Mouse (Mus musculus) midbrain, embryonic 15.5 days (tissue): ENCODE measurements at regions not wholly inside any gene's neighbourhood (a gene's known extent, or its start where the extent isn't known, plus 50 kb on each side); places are given as distances from the start of the nearest gene placed in this dataset.
A peak's percentile ranks its signal among the peaks of the same experiment; 100 is the strongest.
"Not testable (repeated sequence)": the region's sequence is repeated elsewhere in the genome, so short reads cannot be mapped to it uniquely, and the experiment has no call there.

Source experiments
- ATAC-seq: fragments of 200-750 bp; cut with Nextera tagmentation; replicated peaks from 2 replicates; pipeline ENCODE4 v1.8.0; 2017; ENCODE audit warnings: moderate TSS enrichment
- H3K27ac ChIP-seq: fragments of 300-500 bp; sonication (generic); 2 replicates; pipeline ENCODE4 v1.5.1; 2015; ENCODE audit warnings: mild to moderate bottlenecking, inconsistent platforms
- H3K27me3 ChIP-seq: fragments of 300-500 bp; sonication (generic); replicated peaks from 2 replicates; pipeline ENCODE4 v1.6.1; 2015; ENCODE audit warnings: inconsistent platforms
- H3K36me3 ChIP-seq: fragments of 300-500 bp; sonication (generic); replicated peaks from 2 replicates; pipeline ENCODE4 v1.6.1; 2015; ENCODE audit warnings: inconsistent platforms
- H3K4me1 ChIP-seq: fragments of 300-500 bp; sonication (generic); 2 replicates; pipeline ENCODE4 v1.6.1; 2015; ENCODE audit warnings: inconsistent platforms
- H3K4me2 ChIP-seq: fragments of 300-500 bp; sonication (generic); 2 replicates; pipeline ENCODE4 v1.6.1; 2015; ENCODE audit warnings: inconsistent platforms, mild to moderate bottlenecking, moderate library complexity
- H3K4me3 ChIP-seq: fragments of 300-500 bp; sonication (generic); 2 replicates; pipeline ENCODE4 v1.5.1; 2015; ENCODE audit warnings: mild to moderate bottlenecking, inconsistent platforms
- H3K9ac ChIP-seq: fragments of 300-500 bp; sonication (generic); 2 replicates; pipeline ENCODE4 v1.6.1; 2015; ENCODE audit warnings: mild to moderate bottlenecking, inconsistent platforms
- H3K9me3 ChIP-seq: fragments of 300-500 bp; sonication (generic); 2 replicates; pipeline ENCODE4 v1.6.1; 2016; ENCODE audit warnings: inconsistent platforms
- WGBS: fragments of 180-500 bp; shearing (Covaris S2); methylation state at CpG from one replicate; pipeline ENCODE4 v1.1.7; 2015; ENCODE audit warnings: mixed read lengths; 5-methylcytosine and 5-hydroxymethylcytosine counted together

DNA sequence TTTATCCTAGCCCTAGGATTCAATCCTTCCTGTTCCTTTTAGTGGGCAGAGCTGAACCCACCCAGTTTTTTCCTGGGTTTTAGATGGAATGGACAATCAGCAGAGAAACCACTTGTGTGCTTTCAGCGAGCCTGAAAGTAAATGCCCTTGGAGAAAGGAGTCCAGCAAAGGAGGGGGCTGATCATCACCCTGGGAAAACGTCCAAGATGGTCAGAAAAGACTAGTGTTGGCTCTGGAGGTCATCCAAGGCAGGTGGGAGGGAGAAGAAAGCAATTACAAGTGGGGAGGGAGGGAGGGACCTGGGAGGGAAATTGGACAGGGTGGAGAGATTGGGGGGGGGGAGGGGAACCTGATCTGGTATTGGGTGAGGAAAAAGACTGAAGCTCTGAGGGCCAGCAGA, 55.6 kb upstream of the Zfp366 start:
- Histone ChIP-seq H3K4me1 (no peaks in the 10 kb centered on the region), H3K27ac (no peak overlapping the region), H3K4me2 (no peak overlapping the region), H3K4me3 (no peak overlapping the region), H3K36me3 (no peaks in the 10 kb centered on the region), H3K27me3 (no peaks in the 10 kb centered on the region), H3K9me3 (no peaks in the 10 kb centered on the region), H3K9ac (no peak overlapping the region)
- no peak for ATAC-seq
- 49% methylated on average over 2 of the region's 2 CpGs for WGBS

- Histone ChIP-seq H3K4me1 (no peaks in the 10 kb centered on the region), H3K9ac (no peak overlapping the region), H3K36me3 (no peaks in the 10 kb centered on the region), H3K27ac (no peak overlapping the region), H3K4me3 (no peak overlapping the region), H3K4me2 (no peak overlapping the region), H3K9me3 (no peaks in the 10 kb centered on the region), H3K27me3 (no peaks in the 10 kb centered on the region)
- WGBS = 79% methylated on average over 5 of the region's 5 CpGs
- ATAC-seq = no peak
These were observed 56.3 kb upstream of the Zfp366 start for GRCm38 (mm10) chr13:99128284-99128691.

DNA sequence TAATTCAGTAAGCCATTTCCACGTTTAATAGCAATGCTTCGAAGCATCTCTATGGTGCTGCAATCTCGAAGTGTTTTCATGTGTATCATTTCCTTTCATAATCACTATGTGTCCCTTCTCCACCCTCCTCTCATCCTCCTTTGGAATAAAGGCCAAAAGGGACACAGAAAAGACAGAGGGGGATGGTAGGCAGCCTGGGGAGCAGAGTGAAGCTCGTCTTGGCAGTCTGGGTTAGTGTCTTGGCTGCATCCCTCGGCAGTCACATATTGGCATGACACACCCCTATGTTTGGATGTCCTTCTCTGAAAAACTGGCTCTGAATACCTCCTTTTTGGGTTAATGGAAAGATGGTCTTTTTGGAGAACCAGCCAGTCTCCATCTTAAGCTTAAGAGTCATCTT, 56.9 kb upstream of the Zfp366 start:
- H3K4me1 ChIP-seq = no peaks in the 10 kb centered on the region
- no peak overlapping the region for H3K9ac ChIP-seq
- no peak overlapping the region for H3K4me3 ChIP-seq
- 78% methylated on average over 5 of the region's 5 CpGs for WGBS
- H3K4me2 ChIP-seq = no peak overlapping the region
- no peak overlapping the region for H3K27ac ChIP-seq
- no peak for ATAC-seq
- H3K9me3 ChIP-seq = no peaks in the 10 kb centered on the region
- no peaks in the 10 kb centered on the region for H3K27me3 ChIP-seq
- no peaks in the 10 kb centered on the region for H3K36me3 ChIP-seq

DNA sequence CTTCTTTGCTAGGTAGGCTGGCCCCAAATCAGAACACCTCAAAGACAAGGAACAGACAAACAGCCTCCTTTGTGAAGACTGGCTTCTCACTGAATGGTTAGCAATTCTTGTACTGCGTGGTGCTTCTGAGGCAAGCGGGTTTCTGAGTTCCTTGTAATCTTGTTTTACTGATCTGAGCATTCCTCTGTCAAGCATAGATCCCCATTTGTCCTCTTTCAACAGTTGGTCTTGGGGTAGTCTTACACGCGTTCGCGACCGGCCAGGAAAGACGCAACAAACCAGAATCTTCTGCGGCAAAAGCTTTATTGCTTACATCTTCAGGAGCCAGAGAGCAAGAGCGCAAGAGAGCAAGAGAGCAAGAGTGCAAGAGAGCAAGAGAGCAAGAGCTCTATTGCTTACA, 57.7 kb upstream of the Zfp366 start:
- not testable (repeated sequence) for H3K9me3 ChIP-seq, H3K27ac ChIP-seq, ATAC-seq, H3K9ac ChIP-seq, H3K36me3 ChIP-seq, H3K27me3 ChIP-seq, H3K4me3 ChIP-seq, H3K4me1 ChIP-seq, H3K4me2 ChIP-seq
- WGBS = 98% methylated on average over 10 of the region's 10 CpGs

DNA sequence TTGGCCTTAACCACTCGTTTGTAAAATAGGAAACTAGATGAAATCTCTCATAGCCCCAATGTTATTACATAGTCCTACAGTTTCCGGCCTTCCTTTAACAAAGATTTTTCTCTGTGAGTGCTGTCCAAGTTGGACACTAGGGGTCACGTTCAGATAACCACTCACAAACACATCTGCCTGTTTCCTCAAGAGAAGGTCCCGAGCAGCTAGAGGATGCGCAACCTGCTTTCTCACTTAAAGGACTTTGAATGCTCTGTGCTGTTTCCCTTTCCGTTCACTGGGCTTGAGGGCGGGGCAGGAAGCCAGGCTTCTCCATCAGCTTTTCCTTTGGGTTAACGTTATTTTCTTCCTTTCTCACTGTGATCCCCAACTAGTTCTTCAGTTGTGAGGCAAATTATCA, 58.1 kb upstream of the Zfp366 start:
- ATAC-seq = no peak
- H3K4me3 ChIP-seq = no peak overlapping the region

DNA sequence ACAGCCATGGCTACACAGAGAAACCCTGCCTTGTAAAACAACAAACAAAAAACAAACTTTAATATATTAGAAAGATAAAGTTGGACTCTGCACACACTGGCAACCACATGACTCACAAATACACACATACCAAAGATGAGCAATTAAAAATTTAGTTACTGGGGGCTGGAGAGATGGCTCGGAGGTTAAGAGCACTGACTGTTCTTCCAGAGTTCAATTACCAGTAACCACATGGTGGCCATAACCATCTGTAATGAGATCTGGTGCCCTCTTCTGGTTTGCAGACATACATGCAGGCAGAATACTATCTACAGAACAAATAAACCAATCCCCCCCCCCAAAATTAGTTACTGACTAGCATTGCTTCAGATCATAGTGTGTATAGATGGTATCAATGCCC, 58.7 kb upstream of the Zfp366 start:
- Histone ChIP-seq H3K27ac (no peak overlapping the region), H3K9ac (no peak overlapping the region), H3K9me3 (no peaks in the 10 kb centered on the region), H3K27me3 (no peaks in the 10 kb centered on the region), H3K36me3 (no peaks in the 10 kb centered on the region), H3K4me2 (no peak overlapping the region), H3K4me1 (no peaks in the 10 kb centered on the region), H3K4me3 (no peak overlapping the region)
- no peak for ATAC-seq
- WGBS = 60% methylated on average over 1 of the region's 1 CpGs

More for the DNA sequence above, 58.1 kb upstream of the Zfp366 start:
- H3K27me3 ChIP-seq = no peaks in the 10 kb centered on the region
- WGBS = 85% methylated on average over 8 of the region's 8 CpGs
- no peaks in the 10 kb centered on the region for H3K4me1 ChIP-seq
- H3K27ac ChIP-seq = no peak overlapping the region
- H3K36me3 ChIP-seq = no peaks in the 10 kb centered on the region
- H3K4me2 ChIP-seq = no peak overlapping the region
- no peak overlapping the region for H3K9ac ChIP-seq
- no peaks in the 10 kb centered on the region for H3K9me3 ChIP-seq

- no peak overlapping the region for H3K27ac ChIP-seq
- ATAC-seq = no peak
- H3K9ac ChIP-seq = no peak overlapping the region
- no peaks in the 10 kb centered on the region for H3K9me3 ChIP-seq
- no peaks in the 10 kb centered on the region for H3K27me3 ChIP-seq
- H3K4me3 ChIP-seq = no peak overlapping the region
- 74% methylated on average over 10 of the region's 10 CpGs for WGBS
- H3K36me3 ChIP-seq = no peaks in the 10 kb centered on the region
- H3K4me2 ChIP-seq = no peak overlapping the region
- no peaks in the 10 kb centered on the region for H3K4me1 ChIP-seq
These were observed 59.6 kb upstream of the Zfp366 start for GRCm38 (mm10) chr13:99124894-99125570.

GRCm38 (mm10) chr13:99124141-99124540, 60.5 kb upstream of the Zfp366 start:
- WGBS = 70% methylated on average over 1 of the region's 2 CpGs
- no peak overlapping the region for H3K9ac ChIP-seq

GRCm38 (mm10) chr13:99123476-99124140, 61.0 kb upstream of the Zfp366 start:
- Histone ChIP-seq H3K27ac (no peak overlapping the region), H3K36me3 (no peaks in the 10 kb centered on the region), H3K9me3 (no peaks in the 10 kb centered on the region), H3K9ac (no peak overlapping the region), H3K4me2 (no peak overlapping the region), H3K4me3 (no peak overlapping the region), H3K27me3 (no peaks in the 10 kb centered on the region), H3K4me1 (no peaks in the 10 kb centered on the region; the same call in 1 of the 2 replicates)
- ATAC-seq = no peak
- WGBS = 77% methylated on average over 12 of the region's 12 CpGs

More at GRCm38 (mm10) chr13:99124141-99124540, 60.5 kb upstream of the Zfp366 start:
- Histone ChIP-seq H3K27ac (no peak overlapping the region), H3K9me3 (no peaks in the 10 kb centered on the region), H3K4me2 (no peak overlapping the region), H3K36me3 (no peaks in the 10 kb centered on the region), H3K27me3 (no peaks in the 10 kb centered on the region), H3K4me1 (no peaks in the 10 kb centered on the region; the same call in 1 of the 2 replicates), H3K4me3 (no peak overlapping the region)
- ATAC-seq = no peak

DNA sequence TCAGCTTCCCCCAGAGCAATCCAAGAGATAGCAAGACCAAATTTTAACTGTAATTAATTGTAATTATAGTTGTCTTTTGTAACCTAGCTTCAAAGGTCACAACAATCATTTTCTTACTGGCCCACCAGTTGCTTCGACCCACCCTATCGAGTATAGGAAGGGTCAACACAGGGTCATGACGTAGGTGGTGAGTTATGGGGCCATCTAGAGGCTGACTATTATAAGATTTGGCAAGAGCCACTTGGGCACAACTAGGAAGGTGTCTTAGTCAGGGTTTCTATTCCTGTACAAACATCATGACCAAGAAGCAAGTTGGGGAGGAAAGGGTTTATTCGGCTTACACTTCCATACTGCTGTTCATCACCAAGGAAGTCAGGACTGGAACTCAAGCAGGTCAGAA, 62.1 kb upstream of the Zfp366 start:
- not testable (repeated sequence) for H3K4me2 ChIP-seq, H3K4me1 ChIP-seq, H3K4me3 ChIP-seq, H3K27ac ChIP-seq, H3K36me3 ChIP-seq, H3K9me3 ChIP-seq, H3K27me3 ChIP-seq, H3K9ac ChIP-seq, ATAC-seq
- 84% methylated on average over 4 of the region's 4 CpGs for WGBS

DNA sequence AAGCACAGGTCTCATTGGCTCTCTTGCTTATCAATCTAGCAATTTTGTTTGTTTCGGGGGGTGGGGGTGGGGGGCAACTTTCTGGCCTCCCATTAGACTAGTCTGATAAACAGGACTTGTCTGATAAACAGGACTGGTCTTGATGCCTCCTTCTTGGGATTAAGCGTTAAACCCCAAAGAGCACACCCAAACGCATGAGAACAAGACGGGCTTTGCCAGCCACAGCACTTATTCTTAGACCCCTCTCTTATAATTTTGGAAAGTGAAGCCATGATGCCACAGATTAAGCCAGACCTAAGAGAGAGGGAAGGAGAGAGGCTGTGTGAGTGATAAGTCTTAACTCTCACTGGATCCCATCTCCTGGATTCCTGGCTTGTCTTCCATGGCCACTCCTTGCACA, 63.5 kb upstream of the Zfp366 start:
- H3K4me3 ChIP-seq = no peak overlapping the region
- H3K4me2 ChIP-seq = no peak overlapping the region
- no peaks in the 10 kb centered on the region for H3K27me3 ChIP-seq
- H3K9ac ChIP-seq = no peak overlapping the region
- H3K27ac ChIP-seq = no peak overlapping the region
- 100% methylated on average over 4 of the region's 4 CpGs for WGBS
- ATAC-seq = no peak
- no peaks in the 10 kb centered on the region; the same call in 1 of the 2 replicates for H3K4me1 ChIP-seq
- no peaks in the 10 kb centered on the region for H3K36me3 ChIP-seq
- no peaks in the 10 kb centered on the region for H3K9me3 ChIP-seq

- no peak for ATAC-seq
- Histone ChIP-seq H3K4me1 (no peaks in the 10 kb centered on the region; the same call in 1 of the 2 replicates), H3K4me3 (no peak overlapping the region), H3K27ac (no peak overlapping the region), H3K4me2 (no peak overlapping the region), H3K9me3 (no peaks in the 10 kb centered on the region), H3K9ac (no peak overlapping the region), H3K27me3 (no peaks in the 10 kb centered on the region), H3K36me3 (no peaks in the 10 kb centered on the region)
- 95% methylated on average over 3 of the region's 3 CpGs for WGBS
These were observed 64.7 kb upstream of the Zfp366 start for GRCm38 (mm10) chr13:99119941-99120340.

DNA sequence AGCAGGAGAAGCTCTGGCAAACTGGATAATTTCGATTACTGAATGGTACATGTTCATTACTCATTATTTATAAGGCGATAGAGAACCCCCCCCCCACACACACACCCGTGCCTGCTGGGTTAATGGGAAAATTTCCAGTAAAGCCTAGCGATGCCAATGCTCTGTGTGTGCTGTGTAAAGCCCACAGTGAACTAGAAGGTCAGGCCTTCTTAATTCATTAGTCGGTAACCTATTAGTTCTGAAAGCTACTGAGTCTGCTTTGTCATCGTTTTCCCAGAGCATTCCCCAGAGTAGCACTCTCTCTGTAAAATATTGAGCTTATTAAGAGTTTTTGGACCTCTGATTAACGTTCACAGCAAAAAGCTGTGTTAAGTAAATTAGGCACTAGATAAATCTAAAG, 65.7 kb upstream of the Zfp366 start:
- Histone ChIP-seq H3K27ac (0 out of 2 replicates have a peak overlapping the region, but pooled peaks have one; percentile 17), H3K4me3 (no peak overlapping the region), H3K36me3 (no peaks in the 10 kb centered on the region), H3K9me3 (no peaks in the 10 kb centered on the region), H3K9ac (no peak overlapping the region), H3K27me3 (no peaks in the 10 kb centered on the region), H3K4me2 (no peak overlapping the region), H3K4me1 (no peaks in the 10 kb centered on the region; the same call in 1 of the 2 replicates)
- 51% methylated on average over 7 of the region's 7 CpGs for WGBS
- no peak; the same call in 1 of the 2 replicates for ATAC-seq
